Mouse (Mus musculus) erythroid progenitor cell, adult 5-6 weeks (primary cell): ENCODE measurements around the gene Phc2. TPM values are rescaled to one million over a fixed set of nuclear protein-coding genes. Genes with fewer than 3 reads are reported as not detected.

Source experiments
- ATAC-seq: replicated peaks from 2 replicates; pipeline ENCODE4 v1.8.0; 2016; ENCODE audit warnings: moderate number of reproducible peaks, mild to moderate bottlenecking, moderate TSS enrichment, inconsistent platforms; ENCODE audit not compliant: poor library complexity, low FRiP score, severe bottlenecking
- total RNA-seq, 2 experiments: library from RNA; stranded (forward) in 1 of 2; stranded (reverse) in 1 of 2; fragments of 150-400 nt in 1 of 2; fragments of 186-747, 209-891 nt in 1 of 2; gene quantifications; 2 replicates each; pipeline versions ENCODE4 v1.2.3 to v1.2.4; 2015 to 2017; ENCODE audit warnings: low replicate concordance in 2 of 2

The Phc2 gene
- total RNA-seq, 2 experiments from 2014 or later, result 2.6 to 16.3 TPM

GRCm38 (mm10) chr4:128766929-128767328 lies 112.4 kb downstream of the Phc2 start:
- ATAC-seq, result no peak

- no peak for ATAC-seq
Observed at GRCm38 (mm10) chr4:128768120-128768519, 113.6 kb downstream of the Phc2 start.

GRCm38 (mm10) chr4:128769569-128770355 lies 115.3 kb downstream of the Phc2 start:
- no peak for ATAC-seq

GRCm38 (mm10) chr4:128770698-128771097 lies 116.2 kb downstream of the Phc2 start:
- ATAC-seq, result no peak

- ATAC-seq, result no peak
Observed at GRCm38 (mm10) chr4:128773820-128774219, 119.3 kb downstream of the Phc2 start.

- peak; percentile 53; the same call in 1 of the 2 replicates for ATAC-seq
Observed at GRCm38 (mm10) chr4:128774467-128774866, 120.0 kb downstream of the Phc2 start.

- peak; percentile 75 for ATAC-seq
Observed at GRCm38 (mm10) chr4:128776568-128777289, 122.2 kb downstream of the Phc2 start.

GRCm38 (mm10) chr4:128777593-128777992 lies 123.1 kb downstream of the Phc2 start:
- no peak for ATAC-seq

- ATAC-seq, result no peak
Observed at GRCm38 (mm10) chr4:128782037-128782436, 127.5 kb downstream of the Phc2 start.

- ATAC-seq, result no peak
Observed at GRCm38 (mm10) chr4:128782645-128783044, 128.1 kb downstream of the Phc2 start.

GRCm38 (mm10) chr4:128784950-128785631 lies 130.6 kb downstream of the Phc2 start:
- ATAC-seq, result no peak

GRCm38 (mm10) chr4:128785921-128786654 lies 131.6 kb downstream of the Phc2 start:
- no peak for ATAC-seq

- no peak for ATAC-seq
Observed at GRCm38 (mm10) chr4:128787023-128787939, 132.8 kb downstream of the Phc2 start.

GRCm38 (mm10) chr4:128788108-128788507 lies 133.6 kb downstream of the Phc2 start:
- no peak for ATAC-seq

- no peak for ATAC-seq
Observed at GRCm38 (mm10) chr4:128789646-128790045, 135.1 kb downstream of the Phc2 start.

- no peak for ATAC-seq
Observed at GRCm38 (mm10) chr4:128793710-128794109, 139.2 kb downstream of the Phc2 start.

- ATAC-seq, result no peak
Observed at GRCm38 (mm10) chr4:128794198-128794597, 139.7 kb downstream of the Phc2 start.

GRCm38 (mm10) chr4:128795596-128795995 lies 141.1 kb downstream of the Phc2 start:
- ATAC-seq, result no peak

GRCm38 (mm10) chr4:128796788-128797187 lies 142.3 kb downstream of the Phc2 start:
- no peak for ATAC-seq
